Mouse (Mus musculus) embryonic fibroblast, embryonic 13.5 days (primary cell): ENCODE results near the gene Dcps. TPM values are rescaled to one million over a fixed set of nuclear protein-coding genes. Genes with fewer than 3 reads are reported as not detected.

ENCODE experiments used
- H3K27ac ChIP-seq: 2 replicates; pipeline ENCODE4 v1.5.1; 2012; ENCODE audit warnings: low read length, control low read depth, inconsistent platforms; ENCODE audit not compliant: insufficient read depth
- H3K4me1 ChIP-seq: 2 replicates; pipeline ENCODE4 v1.6.1; 2011; ENCODE audit warnings: low read length; ENCODE audit not compliant: control insufficient read depth, insufficient read depth
- H3K4me3 ChIP-seq: 2 replicates; pipeline ENCODE4 v1.5.1; 2011; ENCODE audit warnings: mild to moderate bottlenecking, control low read depth, low read length; ENCODE audit not compliant: insufficient read depth
- CTCF ChIP-seq: IDR thresholded peaks from 2 replicates; pipeline ENCODE4 v1.5.1; 2011; ENCODE audit warnings: mild to moderate bottlenecking, control low read depth, low read length, moderate library complexity, borderline replicate concordance; ENCODE audit not compliant: insufficient read depth
- POLR2A ChIP-seq: IDR thresholded peaks from 2 replicates; pipeline ENCODE4 v1.6.1; 2011; ENCODE audit warnings: low read depth, mild to moderate bottlenecking, control low read depth, low read length, moderate library complexity
- polyA plus RNA-seq: library from polyadenylated mRNA; stranded (reverse); fragments of >200 nt; gene quantifications from 2 replicates; pipeline ENCODE4 v1.2.4, GENCODE M21; 2011; ENCODE audit warnings: low read depth; ENCODE audit not compliant: missing spikeins, insufficient read length

Gene Dcps
- polyA plus RNA-seq, 1 experiment: 21.7 TPM

DNA sequence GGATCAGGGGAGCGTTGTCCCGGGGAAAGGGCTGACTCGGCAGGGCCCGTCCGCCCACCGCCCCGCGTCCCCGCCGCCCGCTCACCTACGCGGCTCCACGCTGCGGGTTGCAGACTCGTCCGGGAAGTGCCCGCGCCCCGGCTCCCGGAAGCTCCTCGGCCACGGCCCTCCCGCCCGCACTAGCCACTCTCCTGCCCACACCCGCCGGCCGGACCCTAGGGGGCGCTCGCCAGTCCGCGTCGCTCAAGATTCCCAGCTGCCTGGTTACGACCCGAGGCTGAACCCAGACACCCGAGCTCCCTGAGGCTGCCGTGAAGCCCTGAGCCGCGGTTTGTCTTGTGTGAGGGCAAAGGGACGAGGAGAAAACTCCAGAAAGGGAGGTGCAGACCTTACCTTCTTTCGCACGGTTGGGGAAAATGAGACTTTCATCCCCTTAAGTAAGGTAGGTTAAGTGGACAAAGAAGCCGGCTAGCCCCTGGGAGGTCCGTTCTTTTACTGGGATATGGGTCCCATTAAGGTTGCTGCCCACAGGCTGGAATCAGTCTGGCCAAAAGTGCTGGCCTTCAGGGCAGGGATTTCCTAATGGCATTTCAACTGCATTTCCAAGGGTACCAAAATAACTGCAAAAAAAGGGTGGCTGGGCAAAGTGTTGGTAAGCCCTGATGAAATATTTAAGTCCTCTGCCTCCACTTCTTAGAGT is 24.1 kb upstream of the Dcps start, which contains the start of the genes Srpr and Tirap:
Srpr (plus strand) TSS at position 404 of the 700 bp plus-strand sequence.
Tirap (minus strand) TSS at position 520 of the 700 bp plus-strand sequence.
- 0 out of 2 replicates have a peak, but pooled peaks cover 3% of the 10 kb centered on the region for H3K4me1 ChIP-seq
- H3K4me3 ChIP-seq: peak within 1 kb of the TSS; percentile 90
- H3K27ac ChIP-seq: peak within 1 kb of the TSS; percentile 5; the same call in 1 of the 2 replicates
- TF ChIP-seq CTCF (peak; percentile 63), POLR2A (peak; percentile 53; the same call in 1 of the 2 replicates)

DNA sequence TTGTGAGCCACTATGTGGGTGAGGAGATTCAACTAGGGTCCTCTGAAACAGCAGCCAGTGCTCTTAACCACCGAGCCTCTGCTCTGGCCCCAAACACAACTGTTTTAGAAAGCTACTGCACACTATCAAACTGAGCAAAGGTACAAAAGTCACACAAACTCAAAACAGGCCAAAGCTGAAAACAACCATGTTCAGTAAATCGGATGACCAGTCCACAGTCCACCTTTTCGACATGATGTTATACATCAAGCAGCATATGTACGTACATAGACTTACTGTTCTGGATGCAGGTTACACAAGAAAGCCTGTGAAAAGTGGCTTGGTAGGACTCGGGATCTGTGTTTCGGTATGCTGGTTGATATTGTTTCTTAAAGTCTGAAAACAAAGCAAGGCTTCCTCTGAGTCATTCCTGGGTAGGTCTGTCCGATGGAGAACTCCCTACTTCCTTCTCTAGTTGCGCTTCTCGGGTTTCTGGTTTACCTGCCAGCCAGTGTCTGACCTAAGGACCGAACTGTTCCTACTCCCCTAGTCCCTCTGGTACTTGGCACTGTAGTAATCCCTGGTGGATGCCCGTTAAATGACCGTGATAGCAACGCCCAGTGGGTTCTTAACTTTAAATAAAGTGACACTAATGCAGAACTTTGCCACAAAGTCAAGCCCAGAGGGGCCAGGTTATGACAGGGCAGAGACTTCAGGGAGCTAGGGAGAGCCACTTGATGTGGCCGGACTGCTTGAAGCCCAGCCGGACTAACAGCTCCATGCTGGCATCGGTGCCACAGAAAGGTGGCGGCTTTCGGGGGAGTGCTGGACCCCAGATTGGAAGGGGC is 23.3 kb upstream of the Dcps start:
- Histone ChIP-seq H3K27ac (peak overlapping the region; percentile 5; the same call in 1 of the 2 replicates), H3K4me3 (peak overlapping the region; percentile 90), H3K4me1 (0 out of 2 replicates have a peak, but pooled peaks cover 3% of the 10 kb centered on the region)
- TF ChIP-seq CTCF (no peak), POLR2A (no peak)

DNA sequence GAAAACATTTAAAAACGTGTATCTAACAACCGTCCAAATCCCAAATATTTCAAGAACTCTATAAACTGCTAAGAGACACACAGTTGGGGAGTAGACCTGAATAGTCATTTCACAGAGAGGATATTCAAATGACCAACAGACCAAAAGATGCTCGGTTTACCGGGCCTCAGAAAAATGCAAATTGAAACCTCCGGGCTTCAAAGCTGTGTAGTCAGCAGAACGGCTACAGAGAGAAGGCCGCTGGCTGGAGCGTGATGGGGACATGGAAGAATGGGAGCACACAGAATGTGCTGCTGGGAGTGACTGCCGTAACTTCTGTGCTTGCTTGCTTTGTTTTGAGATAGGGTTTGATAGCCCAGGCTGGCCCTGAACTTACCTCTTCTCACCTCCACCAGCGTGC is 22.5 kb upstream of the Dcps start:
- H3K4me3 ChIP-seq: no peak overlapping the region
- no peak for TF ChIP-seq POLR2A
- no peak for TF ChIP-seq CTCF

GRCm38 (mm10) chr9:35197625-35198024 is 21.8 kb upstream of the Dcps start:
- H3K4me3 ChIP-seq: no peak overlapping the region
- H3K4me1 ChIP-seq: 0 out of 2 replicates have a peak, but pooled peaks cover 3% of the 10 kb centered on the region
- no peak overlapping the region for H3K27ac ChIP-seq
- TF ChIP-seq CTCF (no peak), POLR2A (no peak)

More for the DNA sequence above, 22.5 kb upstream of the Dcps start:
- no peak overlapping the region for H3K27ac ChIP-seq
- 0 out of 2 replicates have a peak, but pooled peaks cover 3% of the 10 kb centered on the region for H3K4me1 ChIP-seq

DNA sequence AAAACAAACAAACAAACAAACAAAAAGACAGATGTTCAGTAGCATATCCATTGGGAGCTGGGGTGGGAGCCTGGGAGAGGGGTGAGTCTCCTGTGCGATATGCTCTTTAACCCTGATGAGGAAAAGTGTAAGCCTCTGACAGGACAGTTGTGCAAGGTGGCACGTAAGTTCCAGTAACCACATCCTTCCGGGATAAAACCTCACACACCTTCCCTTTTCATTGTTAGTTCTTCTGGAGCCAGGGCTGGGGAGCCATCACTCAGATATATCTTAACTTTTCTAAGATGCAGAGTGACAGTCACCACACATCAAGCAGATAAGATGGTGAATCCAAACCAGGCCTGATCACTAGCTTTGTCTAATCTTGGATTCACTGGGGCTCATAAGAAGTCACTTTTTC is 18.2 kb upstream of the Dcps start:
- Histone ChIP-seq H3K4me1 (no peaks in the 10 kb centered on the region), H3K27ac (no peak overlapping the region), H3K4me3 (no peak overlapping the region)
- TF ChIP-seq CTCF (no peak), POLR2A (no peak)

GRCm38 (mm10) chr9:35192983-35193542 is 17.2 kb upstream of the Dcps start:
- no peaks in the 10 kb centered on the region for H3K4me1 ChIP-seq
- H3K4me3 ChIP-seq: no peak overlapping the region
- no peak overlapping the region for H3K27ac ChIP-seq
- TF ChIP-seq POLR2A (no peak), CTCF (no peak)

DNA sequence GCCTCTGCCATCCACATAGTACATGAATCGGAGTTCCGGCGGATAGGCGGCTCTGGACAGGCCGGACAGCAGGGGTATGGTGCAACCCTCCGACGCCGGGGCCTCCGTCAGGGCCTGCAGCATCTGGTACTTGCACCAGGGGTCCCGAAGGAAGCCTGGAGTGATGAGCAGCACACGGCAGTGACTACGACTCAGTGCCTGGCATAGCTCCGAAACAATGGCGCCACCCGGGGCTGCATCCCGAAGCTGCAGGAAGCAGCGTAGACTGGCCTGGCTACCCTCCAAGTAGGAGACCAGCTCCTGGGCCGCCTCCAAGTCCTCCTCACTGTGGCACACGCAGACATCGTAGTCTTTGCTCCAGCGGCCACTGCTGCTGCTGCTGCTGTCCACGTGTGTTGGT is 12.8 kb upstream of the Dcps start:
- no peak overlapping the region for H3K27ac ChIP-seq
- TF ChIP-seq CTCF (no peak), POLR2A (no peak)
- no peaks in the 10 kb centered on the region for H3K4me1 ChIP-seq
- H3K4me3 ChIP-seq: no peak overlapping the region

GRCm38 (mm10) chr9:35187351-35187903 is 11.6 kb upstream of the Dcps start:
- Histone ChIP-seq H3K27ac (no peak overlapping the region), H3K4me3 (no peak overlapping the region), H3K4me1 (no peaks in the 10 kb centered on the region)
- no peak for TF ChIP-seq POLR2A
- TF ChIP-seq CTCF: no peak

DNA sequence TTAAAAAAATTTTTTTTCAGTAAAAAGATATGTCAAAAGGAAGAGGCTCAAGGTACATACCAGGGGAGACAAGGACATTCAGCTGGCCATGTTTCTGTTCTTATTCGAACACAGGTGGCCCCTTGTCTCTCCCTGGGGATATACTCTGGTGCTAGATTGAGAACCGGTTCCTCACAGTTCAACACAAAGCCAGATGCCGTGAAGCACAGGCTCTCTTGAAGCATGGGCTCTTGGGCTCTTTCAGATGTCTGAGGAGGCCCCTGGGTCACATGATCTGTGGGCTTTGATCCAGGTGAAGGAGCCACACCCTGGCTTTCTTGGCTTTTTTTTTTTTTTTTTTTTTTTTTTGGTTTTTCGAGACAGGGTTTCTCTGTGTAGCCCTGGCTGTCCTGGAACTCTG is 10.6 kb upstream of the Dcps start:
- Histone ChIP-seq H3K4me1 (no peaks in the 10 kb centered on the region), H3K27ac (no peak overlapping the region), H3K4me3 (no peak overlapping the region)
- TF ChIP-seq CTCF (no peak), POLR2A (no peak)

DNA sequence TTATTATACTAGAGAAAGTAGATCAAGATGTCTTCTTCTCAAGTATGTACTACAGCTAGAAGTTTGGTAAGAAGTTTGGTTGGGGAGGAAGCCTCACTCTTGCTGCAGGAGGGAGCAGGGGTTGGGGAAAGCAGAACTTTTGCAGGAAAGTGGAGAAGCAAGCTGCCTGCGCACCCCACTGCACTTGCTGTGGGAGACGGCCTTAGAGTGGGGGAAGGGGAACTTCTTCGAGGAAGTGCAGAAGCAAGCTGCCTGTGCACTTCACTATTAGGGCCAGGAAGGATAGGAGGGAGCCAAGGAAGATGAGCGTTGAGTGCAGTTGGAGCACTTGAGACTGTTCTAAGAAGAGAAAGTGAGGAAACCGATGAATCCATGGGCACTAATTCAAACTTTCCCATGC is 7.5 kb upstream of the Dcps start:
- Histone ChIP-seq H3K27ac (no peak overlapping the region), H3K4me1 (no peaks in the 10 kb centered on the region), H3K4me3 (no peak overlapping the region)
- TF ChIP-seq CTCF: no peak
- no peak for TF ChIP-seq POLR2A
